Mouse (Mus musculus) forebrain, embryonic 10.5 days (tissue): ENCODE data around the gene Brd3. TPM values are rescaled to one million over a fixed set of nuclear protein-coding genes. Genes with fewer than 3 reads are reported as not detected.

ENCODE experiments used
- DNase-seq: peaks from one replicate; pipeline ENCODE4 v3.0.0-alpha.2; 2017; ENCODE audit warnings: low spot score; ENCODE audit errors: extremely low spot score
- H3K27ac ChIP-seq: fragments of 300-500 bp; sonication (generic); 2 replicates; pipeline ENCODE4 v1.5.1; 2016; ENCODE audit warnings: mild to moderate bottlenecking
- H3K27me3 ChIP-seq: fragments of 300-500 bp; sonication (generic); 2 replicates; pipeline ENCODE4 v1.6.1; 2016; ENCODE audit warnings: mild to moderate bottlenecking; ENCODE audit not compliant: poor library complexity, severe bottlenecking
- H3K36me3 ChIP-seq: fragments of 300-500 bp; sonication (generic); replicated peaks from 2 replicates; pipeline ENCODE4 v1.6.1; 2016; ENCODE audit warnings: mild to moderate bottlenecking, moderate library complexity
- H3K4me1 ChIP-seq: fragments of 300-500 bp; sonication (generic); 2 replicates; pipeline ENCODE4 v1.6.1; 2016
- H3K4me3 ChIP-seq: fragments of 300-500 bp; sonication (generic); 2 replicates; pipeline ENCODE4 v1.5.1; 2016; ENCODE audit warnings: mild to moderate bottlenecking, moderate library complexity
- H3K9me3 ChIP-seq: fragments of 300-500 bp; sonication (generic); 2 replicates; pipeline ENCODE4 v1.6.1; 2016; ENCODE audit warnings: mild to moderate bottlenecking, moderate library complexity
- WGBS: fragments of 180-500 bp; shearing (Covaris S2); methylation state at CpG from one replicate; pipeline ENCODE4 v1.1.7; 2016; 5-methylcytosine and 5-hydroxymethylcytosine counted together
- polyA plus RNA-seq: library from polyadenylated mRNA; unstranded; fragments of >200 nt; fragmentation: Nextera tagmentation; extraction: Ambion mirVana; gene quantifications from 2 replicates; pipeline ENCODE4 v1.2.1, GENCODE M21; 2016

Brd3 gene
- polyA plus RNA-seq, 1 experiment from 2014 or later = 152 TPM

DNA sequence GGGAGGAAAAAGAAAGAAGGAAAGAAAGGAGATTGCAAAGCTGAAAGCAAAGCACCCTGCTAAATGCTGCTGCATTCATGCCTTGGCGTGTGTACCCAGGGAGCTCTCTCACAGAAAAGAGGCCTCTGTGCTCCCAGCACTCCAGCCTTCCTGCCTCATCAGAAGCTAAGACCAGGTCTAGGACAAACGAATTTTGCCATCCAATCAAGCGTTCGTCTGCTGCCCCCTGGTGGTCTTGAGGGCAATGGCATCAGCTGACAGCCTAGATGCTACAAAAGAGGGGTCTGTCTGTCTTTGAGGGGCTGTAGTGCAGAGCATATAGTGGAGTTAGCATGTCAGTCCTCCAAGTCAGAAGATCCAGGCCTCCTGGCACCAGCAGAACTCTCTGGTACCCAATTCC, 79.4 kb downstream of the Brd3 start:
- 0 out of 2 replicates have a peak, but pooled peaks cover 6% of the 10 kb centered on the region for H3K36me3 ChIP-seq
- 0% methylated on average over 4 of the region's 4 CpGs for WGBS
- peaks cover 4% of the 10 kb centered on the region; the same call in 1 of the 2 replicates for H3K27me3 ChIP-seq
- peak overlapping the region; percentile 76 for H3K4me3 ChIP-seq
- DNase-seq = peak; percentile 90
- H3K4me1 ChIP-seq = peaks cover 49% of the 10 kb centered on the region
- H3K27ac ChIP-seq = peak overlapping the region; percentile 98
- H3K9me3 ChIP-seq = no peaks in the 10 kb centered on the region

DNA sequence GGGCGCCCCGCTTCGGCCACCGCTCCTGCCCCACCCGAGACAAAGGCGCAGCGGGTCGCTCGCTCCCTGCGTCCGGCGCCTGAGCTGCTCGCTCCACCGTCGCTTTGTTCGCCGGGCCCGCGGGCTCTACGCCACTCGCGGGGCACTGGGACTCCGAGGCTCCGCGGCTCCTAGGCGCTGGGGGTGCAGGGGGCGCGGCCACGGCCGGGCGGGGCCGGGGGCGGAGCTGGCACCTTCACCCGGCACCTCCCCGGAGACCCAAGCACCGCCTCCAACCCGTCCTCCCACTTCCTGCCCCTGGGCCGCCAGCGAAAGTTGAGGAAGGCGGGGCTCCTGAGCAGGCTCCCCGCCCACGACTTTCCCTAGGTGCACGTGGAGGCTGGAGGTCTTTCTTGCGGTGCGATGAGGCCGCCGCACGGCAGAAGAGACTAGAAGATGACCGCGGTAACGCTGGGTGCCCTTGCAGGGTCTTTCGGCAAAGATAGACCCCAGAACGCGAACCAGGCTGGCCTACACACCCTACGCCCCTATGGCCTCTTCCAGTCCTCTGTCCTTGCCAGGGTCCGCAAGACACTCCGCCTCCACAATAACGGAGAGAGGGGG, 80.5 kb downstream of the Brd3 start, which contains the start of gene Vav2:
Vav2 (minus strand) TSS at position 179 of the 603 bp plus-strand sequence.
- Histone ChIP-seq H3K27me3 (peaks cover 4% of the 10 kb centered on the region; the same call in 1 of the 2 replicates), H3K4me3 (peak within 1 kb of the TSS; percentile 76), H3K4me1 (peaks cover 59% of the 10 kb centered on the region), H3K36me3 (peaks cover 16% of the 10 kb centered on the region), H3K27ac (peak within 1 kb of the TSS; percentile 98), H3K9me3 (no peaks in the 10 kb centered on the region)
- under 1% methylated on average over 58 of the region's 58 CpGs for WGBS
- DNase-seq = peak; percentile 94

DNA sequence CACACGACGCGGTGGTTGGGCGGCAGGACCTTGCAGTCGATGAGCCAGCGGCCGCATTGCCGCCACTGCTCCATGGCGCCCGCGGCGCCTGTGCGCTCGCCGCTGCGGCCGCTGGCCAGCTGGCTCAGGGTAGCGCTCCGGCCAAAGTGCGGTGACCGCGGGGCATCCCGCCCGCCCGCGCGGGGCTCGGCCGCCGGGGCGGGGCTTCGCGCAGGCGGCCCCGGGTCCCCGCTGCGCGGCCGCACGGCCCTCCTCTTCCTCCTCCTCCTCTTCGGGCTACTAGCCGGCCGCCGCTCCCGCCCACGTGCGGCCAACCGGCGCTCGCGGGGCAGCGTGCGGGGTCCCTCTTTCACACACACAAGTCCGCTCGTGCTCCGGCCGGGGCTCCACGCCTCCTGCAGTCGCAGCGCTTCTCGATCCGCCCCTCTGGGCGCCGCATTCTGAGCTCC, 81.0 kb downstream of the Brd3 start:
- Histone ChIP-seq H3K27me3 (peaks cover 4% of the 10 kb centered on the region; the same call in 1 of the 2 replicates), H3K4me3 (peak overlapping the region; percentile 76), H3K9me3 (no peaks in the 10 kb centered on the region), H3K36me3 (peaks cover 21% of the 10 kb centered on the region), H3K4me1 (peaks cover 64% of the 10 kb centered on the region), H3K27ac (peak overlapping the region; percentile 98)
- DNase-seq = no peak
- under 1% methylated on average over 64 of the region's 64 CpGs for WGBS

DNA sequence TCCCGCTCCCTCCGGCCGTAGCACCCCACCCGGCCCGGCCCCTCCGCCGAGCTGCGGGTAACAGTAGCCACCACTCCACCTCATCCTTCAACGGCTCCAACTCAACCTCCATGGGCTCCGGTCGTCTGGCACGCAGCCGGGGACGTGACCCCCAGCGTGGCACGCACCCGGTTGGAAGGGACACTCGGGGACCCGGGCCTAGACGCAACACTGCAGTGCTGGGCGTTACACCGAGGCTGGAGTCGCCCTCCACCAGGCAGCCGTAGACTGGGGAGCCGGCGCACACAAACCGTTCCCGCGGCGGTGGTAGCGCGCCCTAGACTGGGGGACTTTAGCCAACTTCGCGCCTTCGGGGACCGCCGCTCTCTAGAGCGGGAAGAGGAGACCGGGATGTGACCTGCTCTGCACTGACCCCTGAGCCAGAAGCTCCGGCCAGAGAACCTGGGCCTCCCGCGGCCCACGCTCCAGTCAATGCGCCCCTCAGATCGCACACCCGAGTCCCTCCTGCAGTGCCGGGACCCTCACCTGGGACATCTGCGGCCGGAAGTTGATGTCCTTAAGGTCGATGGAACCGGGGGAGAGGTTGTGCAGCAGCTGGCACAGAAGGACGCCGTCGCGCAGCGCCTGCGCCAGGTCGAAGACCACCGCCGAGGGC, 81.6 kb downstream of the Brd3 start:
- Histone ChIP-seq H3K9me3 (no peaks in the 10 kb centered on the region), H3K4me1 (peaks cover 68% of the 10 kb centered on the region), H3K36me3 (peaks cover 26% of the 10 kb centered on the region), H3K4me3 (peak overlapping the region; percentile 76), H3K27ac (peak overlapping the region; percentile 98), H3K27me3 (peaks cover 4% of the 10 kb centered on the region; the same call in 1 of the 2 replicates)
- under 1% methylated on average over 60 of the region's 60 CpGs for WGBS
- peak; percentile 61 for DNase-seq

DNA sequence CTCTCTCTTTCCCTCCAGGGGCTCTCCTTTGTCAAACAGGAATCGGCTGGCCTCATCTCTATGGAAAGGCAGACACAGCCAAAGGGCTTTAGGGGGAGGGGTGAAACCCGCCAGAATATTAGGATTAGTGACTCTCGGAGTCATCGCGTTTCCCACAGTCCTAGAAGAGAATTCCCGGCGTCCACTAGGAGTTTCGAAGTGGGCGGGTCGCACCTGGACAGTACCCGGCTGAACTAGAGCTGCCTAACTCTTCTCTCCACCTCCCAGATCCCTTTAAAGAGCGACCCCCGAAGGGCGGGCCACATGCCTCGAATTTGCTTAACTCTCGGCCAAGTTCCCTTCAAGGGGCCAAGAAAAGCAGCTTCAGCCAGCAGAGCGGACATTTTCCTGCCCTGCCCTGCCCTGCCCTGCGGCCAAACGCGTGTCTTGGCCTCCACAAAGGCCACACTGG, 82.3 kb downstream of the Brd3 start:
- no peaks in the 10 kb centered on the region for H3K9me3 ChIP-seq
- H3K27me3 ChIP-seq = peaks cover 4% of the 10 kb centered on the region; the same call in 1 of the 2 replicates
- peaks cover 71% of the 10 kb centered on the region for H3K4me1 ChIP-seq
- peak overlapping the region; percentile 98 for H3K27ac ChIP-seq
- H3K4me3 ChIP-seq = peak overlapping the region; percentile 76
- peaks cover 31% of the 10 kb centered on the region for H3K36me3 ChIP-seq
- WGBS = under 1% methylated on average over 20 of the region's 20 CpGs
- peak; percentile 74 for DNase-seq

DNA sequence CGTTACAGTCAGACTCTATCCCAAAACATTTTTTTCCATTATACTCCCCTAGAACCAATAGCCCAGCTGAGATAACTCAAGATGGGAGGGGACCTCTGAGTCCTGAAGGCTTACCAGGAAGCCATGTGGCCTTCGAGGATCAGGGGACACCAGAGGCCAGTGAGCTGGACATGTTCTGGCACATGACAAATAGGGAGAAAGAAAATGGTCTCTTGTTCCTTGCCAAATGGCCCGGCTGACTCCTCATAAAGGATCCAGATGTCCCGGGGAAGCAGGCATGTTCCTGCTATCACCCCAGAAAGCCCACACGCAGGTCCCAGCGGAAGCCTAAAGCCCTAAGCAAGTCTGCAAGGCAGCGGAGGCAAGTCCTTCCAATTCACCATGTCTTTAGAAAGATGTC, 83.9 kb downstream of the Brd3 start:
- 85% methylated on average over 7 of the region's 7 CpGs for WGBS
- peak overlapping the region; percentile 76; the same call in 1 of the 2 replicates for H3K4me3 ChIP-seq

DNA sequence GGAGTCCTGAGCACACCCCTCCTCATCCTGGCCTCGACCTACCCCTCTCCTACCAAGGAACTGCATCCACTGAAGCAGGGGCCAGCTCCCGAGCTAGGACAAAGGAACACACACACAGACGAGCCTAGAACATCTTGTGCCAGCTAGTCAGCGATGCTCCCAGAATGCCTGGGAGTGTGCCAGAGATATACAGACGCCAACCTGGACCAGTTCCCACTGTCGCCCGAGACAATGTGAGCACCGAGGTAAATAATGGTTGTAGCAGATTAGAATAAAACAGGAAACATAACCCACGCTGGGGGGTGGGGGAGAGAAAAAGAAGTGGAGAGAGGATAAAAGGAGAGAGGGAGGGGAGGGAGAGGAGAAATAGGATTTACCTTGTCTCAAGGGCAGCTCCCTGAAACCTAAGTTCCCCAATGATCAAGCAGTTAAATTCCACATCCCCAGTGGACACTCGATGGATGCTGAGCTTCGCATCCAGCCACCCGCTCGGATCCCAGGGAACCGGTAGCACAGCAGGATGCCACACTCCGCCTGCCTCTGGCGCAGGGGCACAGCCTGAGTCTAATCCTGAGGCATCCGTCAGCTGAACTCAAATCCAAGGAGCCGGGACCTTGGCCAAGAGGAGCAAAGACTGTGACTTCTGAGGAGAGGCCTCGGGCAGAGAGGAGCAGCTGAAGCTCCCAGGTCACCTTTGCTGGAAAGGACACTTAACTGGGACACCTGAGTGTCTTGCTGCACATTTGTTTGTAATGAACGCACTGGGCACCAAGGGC, 86.0 kb downstream of the Brd3 start:
- H3K27me3 ChIP-seq = no peaks in the 10 kb centered on the region
- WGBS = 75% methylated on average over 20 of the region's 20 CpGs
- peaks cover 33% of the 10 kb centered on the region for H3K36me3 ChIP-seq
- DNase-seq = no peak
- H3K4me1 ChIP-seq = peaks cover 92% of the 10 kb centered on the region
- no peak overlapping the region for H3K4me3 ChIP-seq
- H3K9me3 ChIP-seq = no peaks in the 10 kb centered on the region
- no peak overlapping the region for H3K27ac ChIP-seq

More for the DNA sequence above, 83.9 kb downstream of the Brd3 start:
- peaks cover 33% of the 10 kb centered on the region for H3K36me3 ChIP-seq
- H3K27ac ChIP-seq = no peak overlapping the region
- H3K4me1 ChIP-seq = peaks cover 87% of the 10 kb centered on the region
- H3K27me3 ChIP-seq = peaks cover 4% of the 10 kb centered on the region; the same call in 1 of the 2 replicates
- no peak for DNase-seq
- no peaks in the 10 kb centered on the region for H3K9me3 ChIP-seq

DNA sequence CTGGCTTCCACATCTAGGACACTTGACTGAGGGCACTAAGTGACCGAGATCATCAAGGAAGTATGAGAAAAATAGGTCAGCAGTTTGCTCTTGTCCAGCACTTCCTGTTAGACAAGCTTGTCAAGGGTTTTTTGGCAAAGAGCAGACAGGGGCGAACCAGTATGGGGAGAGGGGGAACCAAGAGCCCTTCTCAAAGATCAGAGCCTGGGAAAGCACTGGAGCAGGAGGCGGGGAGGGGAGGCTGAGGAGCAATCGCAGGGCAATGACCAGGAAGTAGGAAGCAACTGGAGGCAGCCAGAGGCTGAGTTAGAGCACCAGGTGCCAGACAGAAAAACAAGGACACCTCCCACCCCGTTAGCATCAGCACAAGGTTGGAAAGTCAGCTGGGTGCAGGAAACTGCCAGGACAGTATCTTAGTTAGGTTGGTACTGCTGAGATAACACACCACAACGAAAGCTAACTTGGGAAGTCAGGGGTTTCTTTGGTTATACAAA, 88.8 kb downstream of the Brd3 start:
- Histone ChIP-seq H3K9me3 (no peaks in the 10 kb centered on the region), H3K4me1 (peaks cover 94% of the 10 kb centered on the region), H3K27ac (0 out of 2 replicates have a peak overlapping the region, but pooled peaks have one; percentile 46), H3K36me3 (peaks cover 31% of the 10 kb centered on the region), H3K4me3 (no peak overlapping the region), H3K27me3 (no peaks in the 10 kb centered on the region)
- no peak for DNase-seq
- WGBS = 63% methylated on average over 6 of the region's 6 CpGs

DNA sequence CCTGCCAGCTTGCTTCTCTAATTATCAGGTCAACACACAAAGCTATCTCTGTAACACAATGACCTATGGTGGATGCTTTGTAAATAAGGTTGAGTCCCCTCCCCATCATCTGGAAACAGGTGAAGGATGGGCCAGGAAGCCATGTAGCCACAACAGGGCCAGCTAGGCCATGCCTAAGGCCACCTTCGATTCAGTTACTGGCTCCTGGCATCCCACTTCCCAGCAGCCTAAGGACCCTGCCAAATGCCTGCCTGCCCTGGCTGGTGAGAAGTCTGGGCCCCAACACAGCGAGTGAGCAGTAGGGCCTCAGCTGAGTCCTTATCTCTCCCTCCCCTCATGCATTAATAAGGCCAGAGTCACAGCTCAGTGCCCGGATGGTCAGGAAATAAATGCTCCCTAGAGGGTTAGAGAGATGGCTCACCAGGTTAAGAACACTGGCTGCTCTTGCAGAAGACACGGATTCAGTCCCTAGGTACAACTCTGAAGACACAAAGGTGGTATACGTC, 89.8 kb downstream of the Brd3 start:
- no peak for DNase-seq
- H3K36me3 ChIP-seq = peaks cover 25% of the 10 kb centered on the region
- H3K9me3 ChIP-seq = no peaks in the 10 kb centered on the region
- H3K4me1 ChIP-seq = peaks cover 94% of the 10 kb centered on the region
- H3K27me3 ChIP-seq = no peaks in the 10 kb centered on the region
- no peak overlapping the region for H3K4me3 ChIP-seq
- peak overlapping the region; percentile 40 for H3K27ac ChIP-seq
- WGBS = 78% methylated on average over 5 of the region's 5 CpGs

DNA sequence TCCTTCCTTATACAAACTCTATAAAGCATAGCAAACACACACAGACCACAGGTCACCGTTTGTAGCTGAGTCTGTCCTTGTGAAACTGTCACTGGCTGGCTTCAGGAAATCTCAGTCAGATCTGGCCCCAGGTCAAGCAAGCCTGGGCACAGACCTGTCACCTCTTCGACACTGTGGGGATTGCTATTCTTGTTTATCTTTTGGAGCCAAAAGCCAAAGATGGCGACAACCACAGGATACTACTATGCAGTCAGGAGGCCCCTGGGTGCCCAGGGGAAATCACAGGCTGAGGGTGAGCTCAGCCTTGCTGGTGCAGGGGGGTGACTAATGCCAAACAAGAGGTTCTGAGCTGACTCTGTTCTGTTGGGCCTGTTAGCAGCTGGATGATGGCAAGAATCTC, 91.0 kb downstream of the Brd3 start:
- DNase-seq = no peak
- Histone ChIP-seq H3K4me1 (peaks cover 95% of the 10 kb centered on the region), H3K27ac (0 out of 2 replicates have a peak overlapping the region, but pooled peaks have one; percentile 4), H3K27me3 (no peaks in the 10 kb centered on the region), H3K9me3 (no peaks in the 10 kb centered on the region), H3K36me3 (peaks cover 13% of the 10 kb centered on the region), H3K4me3 (no peak overlapping the region)
- 59% methylated on average over 3 of the region's 3 CpGs for WGBS

DNA sequence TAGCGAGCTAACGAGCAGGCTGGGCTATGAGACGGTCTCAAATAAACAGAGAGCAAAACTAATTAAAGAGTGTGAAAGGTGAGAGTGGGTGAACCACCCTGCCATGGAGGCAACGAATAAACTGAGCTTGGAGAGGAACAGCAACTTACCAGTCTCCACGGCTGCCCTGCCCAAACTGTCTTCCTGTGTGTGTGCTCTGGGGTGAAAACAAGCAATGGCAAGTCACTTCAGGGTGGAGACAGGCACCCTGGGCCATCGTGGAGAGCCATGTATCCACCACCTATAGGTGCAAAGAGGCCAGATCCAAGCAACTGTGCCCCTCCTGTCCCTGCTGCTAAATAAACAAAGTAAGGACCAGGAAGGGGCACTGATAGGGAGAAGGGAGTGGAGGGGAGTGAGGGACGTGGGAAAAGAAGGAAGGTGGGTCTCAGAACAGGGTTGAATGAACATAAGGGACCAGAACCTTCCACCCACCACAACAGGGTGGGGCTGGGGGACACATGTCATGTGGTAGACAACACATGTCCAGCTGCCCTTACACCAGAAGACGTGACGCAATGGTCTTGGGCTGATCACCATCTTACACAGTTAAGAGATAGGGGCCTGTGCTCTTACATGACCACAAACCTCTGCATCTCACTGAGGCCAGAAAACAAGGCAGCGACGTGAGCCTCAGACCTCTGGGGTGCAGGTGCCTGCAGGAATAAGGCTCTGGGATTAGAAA, 92.2 kb downstream of the Brd3 start:
- DNase-seq = no peak
- Histone ChIP-seq H3K36me3 (peaks cover 6% of the 10 kb centered on the region; the same call in 1 of the 2 replicates), H3K27ac (peak overlapping the region; percentile 83), H3K9me3 (no peaks in the 10 kb centered on the region), H3K4me3 (peak overlapping the region; percentile 23; the same call in 1 of the 2 replicates), H3K4me1 (peaks cover 98% of the 10 kb centered on the region), H3K27me3 (no peaks in the 10 kb centered on the region)
- WGBS = 72% methylated on average over 11 of the region's 11 CpGs
